Mouse (Mus musculus): Measurements from ENCODE around the gene Mapk11.

DNA sequence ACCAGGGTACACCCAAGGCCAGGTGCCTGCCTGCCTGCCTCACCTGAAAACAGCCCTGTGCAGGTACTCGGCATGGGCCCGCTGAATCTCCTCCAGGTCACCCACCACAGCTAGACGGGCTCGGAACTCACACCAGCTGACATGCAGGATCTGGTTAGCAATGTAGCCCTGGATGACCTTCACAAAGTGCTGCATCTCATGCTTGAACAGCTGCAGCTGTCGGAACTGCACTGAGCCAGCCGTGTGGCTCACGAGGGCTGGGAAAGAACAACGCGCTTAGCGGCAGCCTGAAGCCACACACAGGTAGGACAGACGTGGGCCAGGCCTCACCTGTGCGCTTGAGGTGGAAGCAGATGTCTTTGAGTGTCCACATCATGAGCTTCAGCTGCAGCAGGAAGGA lies 48.6 kb downstream of the Mapk11 start:
- no peak for TF ChIP-seq ZNF384 (IDR thresholded peaks at IDR 0.05; ENCODE audit: low read depth, low read length)
- TF ChIP-seq HCFC1 (IDR thresholded peaks at IDR 0.05; ENCODE audit: low read depth, low read length) = no peak
- TF ChIP-seq ZMIZ1 (IDR thresholded peaks at IDR 0.05; ENCODE audit: low read depth, low read length) = no peak
- TF ChIP-seq EP300 (IDR thresholded peaks at IDR 0.05; ENCODE audit: low read depth in 1 of 2, low read length in 2 of 2) = no peak
- TF ChIP-seq POLR2A (IDR thresholded peaks at IDR 0.05; ENCODE audit: control insufficient read depth in 1 of 2, insufficient read depth in 1 of 2, low read depth in 1 of 2, low read length in 2 of 2, poor library complexity in 1 of 2) = no peak

All from MEL (cell line).